Mouse (Mus musculus) CH12.LX (cell line): ENCODE measurements at regions not wholly inside any gene's neighbourhood (a gene's known extent, or its start where the extent isn't known, plus 50 kb on each side); places are given as distances from the start of the nearest gene placed in this dataset.

Experiments
- DNase-seq: peaks from one replicate; pipeline ENCODE4 v3.0.0-alpha.2; 2013; ENCODE audit errors: extremely low read depth
- H3K27ac ChIP-seq: 2 replicates; pipeline ENCODE4 v1.5.1; 2012; ENCODE audit warnings: low read depth, mild to moderate bottlenecking, control low read depth, moderate library complexity; ENCODE audit not compliant: insufficient read depth
- H3K27me3 ChIP-seq: replicated peaks from 2 replicates; pipeline ENCODE3; 2012; ENCODE audit warnings: inconsistent platforms
- H3K36me3 ChIP-seq, 2 experiments: replicated peaks in 1 of 2; 2 replicates each; pipeline versions ENCODE3 to v1.6.1; 2012; ENCODE audit warnings: inconsistent platforms in 1 of 2, low read length in 1 of 2, mild to moderate bottlenecking in 1 of 2, mixed read lengths in 1 of 2, moderate library complexity in 1 of 2; ENCODE audit not compliant: control insufficient read depth in 1 of 2, insufficient read depth in 1 of 2
- H3K4me1 ChIP-seq, 2 experiments: 2 replicates each; pipeline ENCODE4 v1.6.1; 2012; ENCODE audit warnings: inconsistent platforms in 1 of 2, moderate library complexity in 1 of 2; ENCODE audit not compliant: insufficient read depth in 2 of 2, control insufficient read depth in 1 of 2
- H3K4me2 ChIP-seq: 2 replicates; pipeline ENCODE4 v1.6.1; 2012; ENCODE audit warnings: low read depth, mild to moderate bottlenecking, control low read depth; ENCODE audit not compliant: poor library complexity, insufficient read depth, severe bottlenecking
- H3K4me3 ChIP-seq, 3 experiments: fragments of 150-350 bp in 1 of 3; sonication (generic) in 1 of 3; replicated peaks in 1 of 3; 2 replicates each; pipeline versions ENCODE3 to v1.5.1; 2011 to 2012; ENCODE audit warnings: low read depth in 2 of 3, low read length in 2 of 3, mild to moderate bottlenecking in 2 of 3, moderate library complexity in 2 of 3, control low read depth in 1 of 3, improper control_type of control experiment in 1 of 3, inconsistent platforms in 1 of 3, mixed read lengths in 1 of 3; ENCODE audit not compliant: poor library complexity in 1 of 3
- H3K79me2 ChIP-seq: replicated peaks from 2 replicates; pipeline ENCODE4 v1.6.1; 2012; ENCODE audit warnings: mild to moderate bottlenecking, moderate library complexity; ENCODE audit not compliant: control insufficient read depth, poor library complexity, insufficient read depth, severe bottlenecking; ENCODE audit errors: extremely low read depth
- H3K9ac ChIP-seq: 2 replicates; pipeline ENCODE4 v1.6.1; 2012; ENCODE audit warnings: low read depth, mild to moderate bottlenecking, control low read depth, moderate library complexity; ENCODE audit not compliant: insufficient read depth
- H3K9me3 ChIP-seq: replicated peaks from 2 replicates; pipeline ENCODE3; 2012; ENCODE audit warnings: low read length, inconsistent platforms, mixed read lengths
- BHLHE40 ChIP-seq: IDR thresholded peaks from 2 replicates; pipeline ENCODE4 v1.6.1; 2011; ENCODE audit warnings: mild to moderate bottlenecking, low read depth, low read length, improper control_type of control experiment
- CHD2 ChIP-seq: IDR thresholded peaks from 2 replicates; pipeline ENCODE4 v1.6.1; 2011; ENCODE audit warnings: low read length, improper control_type of control experiment
- ELF1 ChIP-seq: IDR thresholded peaks from 2 replicates; pipeline ENCODE4 v1.6.1; 2014; ENCODE audit warnings: low read depth, mild to moderate bottlenecking, inconsistent platforms, low read length, improper control_type of control experiment
- EP300 ChIP-seq: IDR thresholded peaks from 2 replicates; pipeline ENCODE4 v1.6.1; 2011; ENCODE audit warnings: low read length, improper control_type of control experiment
- ETS1 ChIP-seq: conservative IDR thresholded peaks from 2 replicates; pipeline ENCODE4 v1.6.1; 2012; ENCODE audit warnings: low read depth, mild to moderate bottlenecking, inconsistent platforms, low read length, improper control_type of control experiment, moderate library complexity
- HCFC1 ChIP-seq: IDR thresholded peaks from 2 replicates; pipeline ENCODE4 v1.6.1; 2012; ENCODE audit warnings: low read depth, mild to moderate bottlenecking, inconsistent platforms, low read length, improper control_type of control experiment
- MAFK ChIP-seq: IDR thresholded peaks from 2 replicates; pipeline ENCODE4 v1.6.1; 2011; ENCODE audit warnings: low read length, improper control_type of control experiment; ENCODE audit not compliant: insufficient replicate concordance
- MEF2A ChIP-seq: IDR thresholded peaks from 2 replicates; pipeline ENCODE4 v1.6.1; 2014; ENCODE audit warnings: low read depth, mild to moderate bottlenecking, inconsistent platforms, low read length, improper control_type of control experiment, borderline replicate concordance
- MXI1 ChIP-seq: IDR thresholded peaks from 2 replicates; pipeline ENCODE4 v1.6.1; 2011; ENCODE audit warnings: mild to moderate bottlenecking, low read depth, low read length, improper control_type of control experiment
- NELFE ChIP-seq: IDR thresholded peaks from 2 replicates; pipeline ENCODE4 v1.6.1; 2011; ENCODE audit warnings: low read depth, low read length, improper control_type of control experiment
- PAX5 ChIP-seq: IDR thresholded peaks from 2 replicates; pipeline ENCODE4 v1.6.1; 2012; ENCODE audit warnings: low read length, inconsistent platforms, mixed read lengths
- RCOR1 ChIP-seq: conservative IDR thresholded peaks from 2 replicates; pipeline ENCODE4 v1.6.1; 2012; ENCODE audit warnings: low read depth, mild to moderate bottlenecking, inconsistent platforms, low read length, improper control_type of control experiment
- SMC3 ChIP-seq: IDR thresholded peaks from 2 replicates; pipeline ENCODE4 v1.6.1; 2011; ENCODE audit warnings: low read depth, low read length, improper control_type of control experiment
- TCF12 ChIP-seq: IDR thresholded peaks from 2 replicates; pipeline ENCODE4 v1.6.1; 2014; ENCODE audit warnings: low read depth, mild to moderate bottlenecking, inconsistent platforms, low read length, improper control_type of control experiment
- USF1 ChIP-seq: IDR thresholded peaks from 2 replicates; pipeline ENCODE4 v1.6.1; 2014; ENCODE audit warnings: low read depth, mild to moderate bottlenecking, inconsistent platforms, low read length, improper control_type of control experiment
- ZKSCAN1 ChIP-seq: IDR thresholded peaks from 2 replicates; pipeline ENCODE4 v1.6.1; 2012; ENCODE audit warnings: low read depth, inconsistent platforms, low read length, improper control_type of control experiment, borderline replicate concordance
- ZMIZ1 ChIP-seq: IDR thresholded peaks from 2 replicates; pipeline ENCODE4 v1.6.1; 2012; ENCODE audit warnings: low read depth, mild to moderate bottlenecking, inconsistent platforms, low read length, improper control_type of control experiment
- dilution Hi-C: fragments of 300-500 bp; cut with MboI; formaldehyde crosslinking; loops from 2 replicates; pipeline ENCODE4 v1.14.3; 2020; ENCODE audit warnings: low sequenced_read_pairs; ENCODE audit not compliant: extremely low pct_unique_long_range_greater_than_20kb, extremely low pct_ligation_motif_present
- in situ Hi-C: fragments of 300-500 bp; cut with MboI; formaldehyde crosslinking; loops from 3 replicates; pipeline ENCODE4 v1.14.3; 2019; ENCODE audit warnings: low sequenced_read_pairs, low pct_ligation_motif_present, low pct_unique_long_range_greater_than_20kb, mixed read lengths

DNA sequence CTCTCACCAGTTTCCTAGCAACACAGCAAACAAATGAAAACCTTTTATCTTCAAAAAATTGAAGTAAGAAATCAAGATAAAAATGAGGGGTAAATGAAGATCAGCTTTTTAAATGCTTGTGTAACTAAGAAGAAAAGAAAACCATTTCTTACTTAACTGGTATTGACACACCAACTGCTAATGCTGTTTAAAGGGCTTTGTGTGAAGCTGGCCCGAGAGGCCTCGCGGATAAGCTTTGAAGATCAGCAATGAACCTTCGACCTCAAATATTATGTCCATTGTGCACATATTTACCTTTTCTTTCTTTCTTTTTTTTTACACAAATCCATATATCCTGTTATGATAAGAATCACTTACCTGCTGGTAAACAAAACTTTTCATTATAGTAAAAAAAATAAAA lies 184.0 kb downstream of the Calcrl start:
- no peak overlapping the region for H3K4me3 ChIP-seq
- in situ Hi-C loops: no loop called here
- H3K9ac ChIP-seq: no peak overlapping the region
- no peaks in the 10 kb centered on the region for H3K79me2 ChIP-seq
- no peak overlapping the region for H3K27ac ChIP-seq
- H3K4me2 ChIP-seq: no peak overlapping the region
- dilution Hi-C loops: no loop called here
- TF ChIP-seq NELFE (no peak), SMC3 (no peak), EP300 (no peak), RCOR1 (no peak), MXI1 (no peak), MEF2A (no peak), TCF12 (no peak), MAFK (no peak), CHD2 (no peak), ELF1 (no peak), BHLHE40 (no peak), ETS1 (no peak)
- TF ChIP-seq, all 38 proteins: peak for 0
- Histone ChIP-seq H3K4me1 (no peaks in the 10 kb centered on the region), H3K36me3 (no peaks in the 10 kb centered on the region), H3K9me3 (no peaks in the 10 kb centered on the region), H3K27me3 (no peaks in the 10 kb centered on the region)
- DNase-seq: no peak

DNA sequence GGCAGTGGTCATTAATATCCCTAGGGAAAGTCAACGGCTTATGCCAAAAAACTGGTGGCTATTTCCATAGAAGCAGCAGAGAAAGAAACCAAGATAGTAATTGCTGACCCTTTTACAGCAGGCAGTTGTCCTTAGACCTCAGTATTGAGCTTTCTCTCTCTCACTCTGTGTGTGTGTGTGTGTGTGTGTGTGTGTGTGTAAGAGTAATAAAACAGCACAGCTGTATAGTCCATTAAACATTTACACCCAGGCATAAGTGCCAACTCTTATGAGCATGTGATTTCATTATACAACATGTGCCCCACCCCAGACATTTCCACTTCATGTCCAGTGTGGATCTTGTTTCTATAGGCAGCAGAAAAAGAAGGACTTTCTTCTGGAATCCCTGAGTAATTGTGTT lies 183.2 kb downstream of the Calcrl start:
- Histone ChIP-seq H3K27ac (no peak overlapping the region), H3K4me1 (no peaks in the 10 kb centered on the region), H3K4me3 (no peak overlapping the region), H3K36me3 (no peaks in the 10 kb centered on the region), H3K27me3 (no peaks in the 10 kb centered on the region), H3K4me2 (no peak overlapping the region), H3K9me3 (no peaks in the 10 kb centered on the region), H3K79me2 (no peaks in the 10 kb centered on the region), H3K9ac (no peak overlapping the region)
- dilution Hi-C loops: no loop called here
- no peak for DNase-seq
- in situ Hi-C loops: no loop called here
- TF ChIP-seq USF1: no peak
- TF ChIP-seq PAX5: no peak
- TF ChIP-seq HCFC1: no peak
- TF ChIP-seq RCOR1: no peak
- no peak for TF ChIP-seq ZKSCAN1
- no peak for TF ChIP-seq ZMIZ1
